Mouse (Mus musculus): ENCODE results near the gene Ankrd31. TPM values are rescaled to one million over a fixed set of nuclear protein-coding genes. Genes with fewer than 3 reads are reported as not detected.
"Not testable (repeated sequence)": the region's sequence is repeated elsewhere in the genome, so short reads cannot be mapped to it uniquely, and the experiment has no call there.

Gene Ankrd31
- polyA plus RNA-seq, 1 experiment: not detected

DNA sequence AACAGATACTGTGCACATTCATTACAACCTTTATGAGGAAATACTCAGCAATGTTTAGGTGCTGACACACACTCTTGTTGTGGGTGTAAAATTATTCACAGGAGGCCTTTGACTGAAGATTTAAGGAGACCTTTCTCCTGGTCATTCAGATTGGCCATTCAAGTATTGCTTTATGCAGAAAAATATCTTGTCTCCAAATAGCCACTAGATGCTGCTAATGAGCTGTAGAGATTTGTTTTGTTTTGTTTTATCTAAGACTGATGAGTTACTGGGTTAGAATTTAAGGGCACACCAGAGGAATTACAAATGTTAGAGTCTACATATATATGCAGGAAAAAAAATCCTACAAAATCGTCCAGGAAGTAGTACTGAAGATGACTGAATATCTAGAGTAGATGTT lies 12.9 kb upstream of the Ankrd31 start:
- peaks cover 5% of the 10 kb centered on the region for H3K27me3 ChIP-seq (replicated peaks)
- H3K4me1 ChIP-seq: peaks cover 21% of the 10 kb centered on the region
- no peaks in the 10 kb centered on the region for H3K9me3 ChIP-seq
- no peaks in the 10 kb centered on the region for H3K36me3 ChIP-seq (replicated peaks; ENCODE audit: low read length)
- H3K4me3 ChIP-seq (replicated peaks): no peak overlapping the region
- no peak for TF ChIP-seq FLI1 (IDR thresholded peaks at IDR 0.05; ENCODE audit: low read length)
- TF ChIP-seq GATA1 (IDR thresholded peaks at IDR 0.05; ENCODE audit: borderline replicate concordance, low read length): no peak

- H3K4me1 ChIP-seq: peaks cover 13% of the 10 kb centered on the region; the same call in 1 of the 2 replicates
- no peaks in the 10 kb centered on the region for H3K36me3 ChIP-seq (replicated peaks; ENCODE audit: low read length)
- H3K9me3 ChIP-seq: no peaks in the 10 kb centered on the region
- TF ChIP-seq FLI1 (IDR thresholded peaks at IDR 0.05; ENCODE audit: low read length) (no peak), GATA1 (IDR thresholded peaks at IDR 0.05; ENCODE audit: borderline replicate concordance, low read length) (no peak)
- no peaks in the 10 kb centered on the region for H3K27me3 ChIP-seq (replicated peaks)
- H3K4me3 ChIP-seq (replicated peaks): no peak overlapping the region
These were observed 7.9 kb upstream of the Ankrd31 start for GRCm38 (mm10) chr13:96740159-96740558.

DNA sequence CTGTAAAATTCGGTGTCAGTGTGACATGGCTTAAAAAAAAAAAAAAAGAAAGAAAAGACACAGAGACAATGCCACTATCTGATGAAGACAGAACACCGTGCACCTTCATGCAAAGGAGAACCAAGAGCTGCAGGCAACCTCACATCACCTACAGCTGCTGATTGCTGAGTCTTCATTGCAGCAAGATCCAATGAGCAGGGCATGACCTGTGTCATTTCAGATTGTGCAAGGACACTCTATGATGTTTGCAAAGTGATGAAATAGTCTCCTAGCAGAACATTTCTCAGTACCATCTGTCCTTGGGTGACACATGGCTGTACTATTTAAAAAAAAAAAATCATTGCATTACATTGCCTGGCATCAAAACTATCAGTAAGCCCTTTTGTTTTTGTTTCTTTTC lies 5.2 kb upstream of the Ankrd31 start:
- peaks cover 11% of the 10 kb centered on the region; the same call in 1 of the 2 replicates for H3K4me1 ChIP-seq
- no peak overlapping the region for H3K4me3 ChIP-seq (replicated peaks)
- H3K9me3 ChIP-seq: no peaks in the 10 kb centered on the region
- H3K36me3 ChIP-seq (replicated peaks; ENCODE audit: low read length): no peaks in the 10 kb centered on the region
- TF ChIP-seq GATA1 (IDR thresholded peaks at IDR 0.05; ENCODE audit: borderline replicate concordance, low read length) (no peak), FLI1 (IDR thresholded peaks at IDR 0.05; ENCODE audit: low read length) (no peak)
- no peaks in the 10 kb centered on the region for H3K27me3 ChIP-seq (replicated peaks)

DNA sequence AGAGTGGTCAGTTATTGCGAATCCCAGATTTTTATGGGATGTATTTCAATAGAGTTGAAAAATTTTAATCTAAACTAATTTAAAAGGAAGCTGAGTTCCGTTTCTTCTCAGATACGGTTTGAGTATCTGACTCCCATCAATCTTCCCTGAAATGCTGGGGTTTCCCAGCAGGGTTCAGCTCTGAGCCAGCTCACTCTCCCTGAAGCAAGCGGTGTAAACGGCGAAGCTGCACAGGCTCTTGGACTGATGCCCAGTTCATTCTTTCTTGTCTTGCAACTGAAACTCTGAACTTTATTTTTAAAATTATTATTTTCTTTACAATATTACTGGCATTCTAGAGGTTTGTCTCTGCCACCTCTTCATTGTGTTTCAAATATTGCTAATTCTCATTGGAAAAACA lies 2.0 kb upstream of the Ankrd31 start:
- Histone ChIP-seq H3K4me1 (0 out of 2 replicates have a peak, but pooled peaks cover 3% of the 10 kb centered on the region), H3K36me3 (replicated peaks; ENCODE audit: low read length) (no peaks in the 10 kb centered on the region)

DNA sequence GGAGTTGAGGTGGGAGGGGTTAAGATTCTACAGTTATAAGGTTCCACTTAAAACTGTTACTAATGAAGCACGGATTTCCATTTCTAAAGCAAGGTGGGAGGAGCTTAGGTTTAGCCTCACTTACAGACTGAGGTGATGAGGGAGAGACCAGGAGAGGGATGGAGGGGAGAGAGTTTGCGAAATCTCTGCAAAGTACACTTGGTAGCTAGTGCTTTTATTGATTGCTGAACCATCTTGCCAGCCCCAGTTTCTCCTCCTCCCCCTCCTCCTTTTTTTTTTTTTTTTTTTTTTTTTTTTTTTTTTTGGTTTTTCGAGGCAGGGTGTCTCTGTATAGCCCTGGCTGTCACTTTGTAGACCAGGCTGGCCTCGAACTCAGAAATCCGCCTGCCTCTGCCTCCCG lies 1.8 kb downstream of the Ankrd31 start:
- no peaks in the 10 kb centered on the region for H3K27me3 ChIP-seq (replicated peaks)
- H3K4me3 ChIP-seq (replicated peaks): no peak overlapping the region
- no peak for TF ChIP-seq FLI1 (IDR thresholded peaks at IDR 0.05; ENCODE audit: low read length)
- no peak for TF ChIP-seq GATA1 (IDR thresholded peaks at IDR 0.05; ENCODE audit: borderline replicate concordance, low read length)
- H3K4me1 ChIP-seq: peaks cover 4% of the 10 kb centered on the region
- no peaks in the 10 kb centered on the region for H3K36me3 ChIP-seq (replicated peaks; ENCODE audit: low read length)
- peaks cover 12% of the 10 kb centered on the region for H3K9me3 ChIP-seq

More for the DNA sequence above, 2.0 kb upstream of the Ankrd31 start:
- Histone ChIP-seq H3K27me3 (replicated peaks) (no peaks in the 10 kb centered on the region), H3K4me3 (replicated peaks) (no peak overlapping the region), H3K9me3 (peaks cover 7% of the 10 kb centered on the region)
- TF ChIP-seq GATA1 (IDR thresholded peaks at IDR 0.05; ENCODE audit: borderline replicate concordance, low read length) (no peak), FLI1 (IDR thresholded peaks at IDR 0.05; ENCODE audit: low read length) (no peak)

DNA sequence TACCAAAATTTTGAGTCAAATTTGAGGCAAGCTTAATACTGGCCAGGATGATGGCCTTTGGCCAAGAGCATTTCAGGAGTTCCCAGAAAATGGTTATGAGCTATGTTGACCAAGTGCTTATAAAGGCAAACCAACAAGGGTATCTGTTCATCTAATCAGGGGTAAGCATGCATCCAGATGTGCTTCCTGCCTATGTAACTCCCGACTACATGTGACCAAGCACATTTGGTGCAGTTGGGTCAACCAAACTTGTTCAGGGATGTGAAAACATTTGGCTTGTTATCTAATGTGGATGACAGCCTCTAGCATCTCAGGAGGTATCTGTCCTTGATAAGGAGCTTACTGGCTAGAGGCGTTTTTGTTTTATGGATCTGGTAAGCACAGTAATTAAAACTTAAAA lies 12.8 kb downstream of the Ankrd31 start:
- TF ChIP-seq GATA1 (IDR thresholded peaks at IDR 0.05; ENCODE audit: borderline replicate concordance, low read length) (no peak), FLI1 (IDR thresholded peaks at IDR 0.05; ENCODE audit: low read length) (no peak)
- peaks cover 6% of the 10 kb centered on the region for H3K4me1 ChIP-seq
- H3K4me3 ChIP-seq (replicated peaks): no peak overlapping the region
- H3K27me3 ChIP-seq (replicated peaks): no peaks in the 10 kb centered on the region
- H3K9me3 ChIP-seq: no peaks in the 10 kb centered on the region
- no peaks in the 10 kb centered on the region for H3K36me3 ChIP-seq (replicated peaks; ENCODE audit: low read length)

GRCm38 (mm10) chr13:96786071-96786470 lies 38.0 kb downstream of the Ankrd31 start:
- not testable (repeated sequence) for H3K4me1 ChIP-seq; H3K36me3 ChIP-seq (replicated peaks; ENCODE audit: low read length); H3K27me3 ChIP-seq (replicated peaks); H3K4me3 ChIP-seq (replicated peaks); H3K9me3 ChIP-seq

DNA sequence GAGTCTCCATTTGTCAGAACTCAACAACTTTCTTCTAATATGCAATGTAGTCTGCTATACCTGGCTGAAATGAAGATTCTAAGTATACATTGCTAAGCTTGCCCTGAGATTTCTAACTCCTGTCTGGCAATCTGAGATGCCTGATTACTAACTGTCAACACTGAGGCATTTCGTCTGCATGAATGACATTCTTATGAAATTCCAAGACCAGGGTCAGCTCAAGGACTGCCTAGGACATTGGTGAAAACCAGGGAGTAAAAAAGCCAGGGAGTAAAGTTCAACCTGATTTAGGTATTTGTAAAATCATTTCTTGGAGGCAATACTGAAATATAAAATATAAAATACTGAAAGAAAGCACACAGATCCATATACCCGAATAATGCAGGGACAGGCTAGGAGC lies 45.4 kb downstream of the Ankrd31 start:
- H3K36me3 ChIP-seq (replicated peaks; ENCODE audit: low read length): no peaks in the 10 kb centered on the region
- no peaks in the 10 kb centered on the region for H3K4me1 ChIP-seq

DNA sequence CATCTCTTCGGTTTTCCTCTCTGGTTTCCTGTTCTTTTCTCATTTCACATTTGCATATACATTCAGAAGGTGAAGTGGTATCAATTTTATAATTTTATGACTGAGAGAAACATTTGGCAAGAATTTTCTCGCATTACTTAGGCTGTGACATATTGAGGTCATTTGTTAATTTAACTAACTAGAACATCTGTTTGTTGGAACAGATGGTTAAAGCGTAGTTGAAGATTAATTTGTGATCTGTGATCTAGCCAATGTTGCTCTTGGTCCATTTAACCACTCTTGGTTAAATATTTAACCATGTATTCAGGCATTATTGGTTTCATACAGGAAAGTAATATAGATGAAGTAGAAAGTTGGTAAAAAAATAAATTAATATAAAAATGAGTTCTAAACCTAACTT lies 47.2 kb downstream of the Ankrd31 start:
- Histone ChIP-seq H3K36me3 (replicated peaks; ENCODE audit: low read length) (no peaks in the 10 kb centered on the region), H3K4me3 (replicated peaks) (no peak overlapping the region), H3K27me3 (replicated peaks) (peaks cover 2% of the 10 kb centered on the region), H3K4me1 (no peaks in the 10 kb centered on the region), H3K9me3 (no peaks in the 10 kb centered on the region)
- TF ChIP-seq GATA1 (IDR thresholded peaks at IDR 0.05; ENCODE audit: borderline replicate concordance, low read length) (no peak), FLI1 (IDR thresholded peaks at IDR 0.05; ENCODE audit: low read length) (no peak)

More for the DNA sequence above, 45.4 kb downstream of the Ankrd31 start:
- TF ChIP-seq FLI1 (IDR thresholded peaks at IDR 0.05; ENCODE audit: low read length) (no peak), GATA1 (IDR thresholded peaks at IDR 0.05; ENCODE audit: borderline replicate concordance, low read length) (no peak)
- Histone ChIP-seq H3K27me3 (replicated peaks) (peaks cover 2% of the 10 kb centered on the region), H3K4me3 (replicated peaks) (no peak overlapping the region), H3K9me3 (no peaks in the 10 kb centered on the region)

GRCm38 (mm10) chr13:96797500-96797899 lies 49.4 kb downstream of the Ankrd31 start:
- H3K4me1 ChIP-seq: no peaks in the 10 kb centered on the region
- no peak overlapping the region for H3K4me3 ChIP-seq (replicated peaks)
- TF ChIP-seq GATA1 (IDR thresholded peaks at IDR 0.05; ENCODE audit: borderline replicate concordance, low read length) (no peak), FLI1 (IDR thresholded peaks at IDR 0.05; ENCODE audit: low read length) (no peak)
- H3K27me3 ChIP-seq (replicated peaks): peaks cover 2% of the 10 kb centered on the region
- no peaks in the 10 kb centered on the region for H3K9me3 ChIP-seq
- H3K36me3 ChIP-seq (replicated peaks; ENCODE audit: low read length): no peaks in the 10 kb centered on the region

DNA sequence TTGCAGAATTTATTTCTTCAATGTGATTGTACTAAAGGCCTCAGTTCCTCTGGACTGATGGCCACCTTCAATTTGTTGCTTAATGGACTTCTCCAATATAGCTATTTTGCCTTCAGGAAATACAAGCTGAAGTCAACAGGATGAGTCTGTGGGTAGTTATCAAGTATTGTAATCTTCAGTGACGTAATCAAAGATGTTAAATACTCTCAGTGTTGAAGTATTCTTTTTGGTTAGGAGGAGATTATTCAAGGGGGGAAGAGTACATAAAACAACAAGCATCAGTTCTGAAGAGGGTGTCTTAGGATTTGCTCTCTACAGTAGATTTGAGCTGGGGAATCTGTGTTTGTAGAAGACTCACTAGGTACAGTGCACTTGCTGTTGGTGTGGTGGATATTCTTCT lies 101.7 kb downstream of the Ankrd31 start:
- no peaks in the 10 kb centered on the region for H3K36me3 ChIP-seq (replicated peaks; ENCODE audit: low read length)
- no peaks in the 10 kb centered on the region; the same call in 1 of the 2 replicates for H3K4me1 ChIP-seq
- TF ChIP-seq FLI1 (IDR thresholded peaks at IDR 0.05; ENCODE audit: low read length) (no peak), GATA1 (IDR thresholded peaks at IDR 0.05; ENCODE audit: borderline replicate concordance, low read length) (no peak)

More for the DNA sequence above, 101.7 kb downstream of the Ankrd31 start:
- Histone ChIP-seq H3K4me3 (replicated peaks) (no peak overlapping the region), H3K9me3 (no peaks in the 10 kb centered on the region), H3K27me3 (replicated peaks) (peaks cover 5% of the 10 kb centered on the region)

Data from megakaryocyte, embryonic 14.5 days (primary cell).